Mouse (Mus musculus): ENCODE measurements around the gene Zfp352. TPM values are rescaled to one million over a fixed set of nuclear protein-coding genes. Genes with fewer than 3 reads are reported as not detected.
"Not testable (repeated sequence)": the region's sequence is repeated elsewhere in the genome, so short reads cannot be mapped to it uniquely, and the experiment has no call there.

Zfp352 gene
- polyA plus RNA-seq (2012; rRNA removed): not detected in 2 replicates

DNA sequence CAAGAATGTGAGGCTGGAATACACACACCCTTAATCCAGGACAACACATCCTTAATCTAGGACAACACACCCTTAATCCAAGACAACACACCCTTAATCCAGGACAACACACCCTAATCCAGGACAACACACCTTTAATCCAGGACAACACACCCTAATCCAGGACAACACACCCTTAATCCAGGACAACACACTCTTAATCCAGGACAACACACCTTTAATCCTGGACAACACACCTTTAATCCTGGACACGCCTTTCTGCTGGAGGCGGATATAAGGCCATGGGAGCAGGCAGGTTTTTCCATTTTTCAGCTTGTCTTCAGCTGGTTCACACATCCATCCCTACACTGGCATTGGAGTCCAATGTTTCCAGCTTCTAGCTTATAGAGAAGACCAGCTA is at the start of gene Zfp352:
TSS of gene Zfp352 (plus strand) at position 301 of the 400 bp plus-strand sequence.
- Histone ChIP-seq H3K36me3 (ENCODE audit: control insufficient read depth, insufficient read depth, low read length) (no peaks in the 10 kb centered on the region), H3K4me3 (ENCODE audit: low read depth, low read length) (no peak within 1 kb of the TSS), H3K27me3 (ENCODE audit: control insufficient read depth, insufficient read depth, low read length) (no peaks in the 10 kb centered on the region), H3K4me1 (ENCODE audit: control insufficient read depth, insufficient read depth, insufficient read length, low read length) (no peaks in the 10 kb centered on the region), H3K27ac (ENCODE audit: insufficient read depth, low read depth, low read length) (no peak within 1 kb of the TSS)
- 88% methylated on average over 2 of the region's 2 CpGs for WGBS
- TF ChIP-seq CTCF (IDR thresholded peaks at IDR 0.05; ENCODE audit: extremely low read depth, insufficient read length, insufficient replicate concordance, low read depth, low read length) (no peak), POLR2A (IDR thresholded peaks at IDR 0.05; ENCODE audit: low read depth, low read length) (no peak)

DNA sequence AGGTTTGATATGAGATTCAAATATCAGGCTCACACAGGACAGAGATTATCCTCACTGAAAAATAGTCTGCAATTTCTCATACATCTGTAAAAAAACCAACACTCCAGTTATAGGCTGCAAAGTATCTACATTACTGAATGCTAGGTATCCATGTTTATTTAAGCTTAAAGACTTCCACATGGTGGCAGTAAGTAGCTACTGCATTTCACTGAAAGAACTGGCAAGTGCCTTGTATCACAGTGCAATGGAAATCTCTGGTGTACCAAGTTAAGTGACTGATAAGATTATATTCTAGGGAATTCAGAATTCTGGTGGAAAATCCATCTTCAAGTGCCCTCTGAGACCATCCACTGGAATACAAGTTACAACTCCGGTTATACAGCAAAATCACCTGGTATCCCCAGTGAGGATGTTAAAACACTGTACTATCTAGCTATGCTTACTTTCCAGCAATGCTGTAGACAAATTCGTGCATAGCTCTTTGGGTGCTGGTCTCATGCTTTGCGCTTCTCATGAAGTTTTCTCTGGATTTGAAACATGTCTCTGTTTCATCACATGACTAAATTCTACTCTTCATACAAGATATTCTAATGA is 47.6 kb upstream of the Zfp352 start:
- no peaks in the 10 kb centered on the region for H3K4me1 ChIP-seq (ENCODE audit: control insufficient read depth, insufficient read depth, insufficient read length, low read length)
- 77% methylated on average over 3 of the region's 3 CpGs for WGBS
- H3K27me3 ChIP-seq (ENCODE audit: control insufficient read depth, insufficient read depth, low read length): no peaks in the 10 kb centered on the region
- no peak overlapping the region for H3K27ac ChIP-seq (ENCODE audit: insufficient read depth, low read depth, low read length)
- no peaks in the 10 kb centered on the region for H3K36me3 ChIP-seq (ENCODE audit: control insufficient read depth, insufficient read depth, low read length)
- no peak for TF ChIP-seq POLR2A (IDR thresholded peaks at IDR 0.05; ENCODE audit: low read depth, low read length)
- TF ChIP-seq CTCF (IDR thresholded peaks at IDR 0.05; ENCODE audit: extremely low read depth, insufficient read length, insufficient replicate concordance, low read depth, low read length): no peak
- no peak overlapping the region for H3K4me3 ChIP-seq (ENCODE audit: low read depth, low read length)

DNA sequence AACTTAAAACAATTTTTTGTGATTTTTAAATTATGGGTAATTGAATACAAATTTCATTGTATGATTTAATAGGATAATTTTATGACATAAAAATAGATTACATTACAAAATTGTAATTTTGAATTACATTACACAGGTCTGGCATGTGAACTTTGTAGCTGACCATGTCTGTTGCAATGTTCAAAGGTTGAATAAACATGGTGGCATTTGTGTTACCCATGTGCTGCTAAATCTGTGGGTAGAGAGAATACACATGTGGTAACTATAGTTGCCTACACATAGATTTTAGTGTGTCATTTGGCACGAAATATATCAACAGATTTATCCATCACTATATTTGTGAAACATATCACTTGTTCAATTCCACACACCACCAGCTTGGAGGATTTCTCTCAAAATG is 44.6 kb upstream of the Zfp352 start:
- no peak overlapping the region for H3K27ac ChIP-seq (ENCODE audit: insufficient read depth, low read depth, low read length)
- 56% methylated on average over 1 of the region's 1 CpGs for WGBS
- TF ChIP-seq POLR2A (IDR thresholded peaks at IDR 0.05; ENCODE audit: low read depth, low read length) (no peak), CTCF (IDR thresholded peaks at IDR 0.05; ENCODE audit: extremely low read depth, insufficient read length, insufficient replicate concordance, low read depth, low read length) (no peak)
- no peaks in the 10 kb centered on the region for H3K36me3 ChIP-seq (ENCODE audit: control insufficient read depth, insufficient read depth, low read length)
- H3K27me3 ChIP-seq (ENCODE audit: control insufficient read depth, insufficient read depth, low read length): no peaks in the 10 kb centered on the region
- no peaks in the 10 kb centered on the region for H3K4me1 ChIP-seq (ENCODE audit: control insufficient read depth, insufficient read depth, insufficient read length, low read length)
- no peak overlapping the region for H3K4me3 ChIP-seq (ENCODE audit: low read depth, low read length)

DNA sequence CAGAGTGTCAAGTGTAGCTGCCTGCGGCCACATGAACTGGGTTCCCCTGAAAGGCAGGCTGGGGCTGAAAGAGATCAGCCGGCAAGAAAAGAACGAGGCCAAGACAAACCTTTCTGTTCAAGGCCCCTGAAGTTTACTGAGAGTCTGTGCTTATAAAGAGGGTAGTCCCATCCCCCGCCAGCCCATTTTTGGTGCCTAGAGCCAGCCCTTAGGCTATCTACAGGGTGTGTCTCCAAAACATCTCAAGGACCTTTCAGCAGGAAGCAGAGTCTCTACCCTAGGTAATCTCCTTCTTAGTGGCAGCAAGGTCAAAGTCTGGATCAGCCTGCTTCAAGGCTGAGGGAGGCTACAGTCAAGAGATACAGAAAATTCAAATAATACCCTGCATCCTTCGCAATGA is 15.2 kb upstream of the Zfp352 start:
- Histone ChIP-seq H3K27me3 (ENCODE audit: control insufficient read depth, insufficient read depth, low read length) (no peaks in the 10 kb centered on the region), H3K36me3 (ENCODE audit: control insufficient read depth, insufficient read depth, low read length) (no peaks in the 10 kb centered on the region), H3K4me3 (ENCODE audit: low read depth, low read length) (no peak overlapping the region), H3K27ac (ENCODE audit: insufficient read depth, low read depth, low read length) (no peak overlapping the region), H3K4me1 (ENCODE audit: control insufficient read depth, insufficient read depth, insufficient read length, low read length) (no peaks in the 10 kb centered on the region)
- WGBS: 88% methylated on average over 5 of the region's 5 CpGs
- no peak for TF ChIP-seq CTCF (IDR thresholded peaks at IDR 0.05; ENCODE audit: extremely low read depth, insufficient read length, insufficient replicate concordance, low read depth, low read length)

DNA sequence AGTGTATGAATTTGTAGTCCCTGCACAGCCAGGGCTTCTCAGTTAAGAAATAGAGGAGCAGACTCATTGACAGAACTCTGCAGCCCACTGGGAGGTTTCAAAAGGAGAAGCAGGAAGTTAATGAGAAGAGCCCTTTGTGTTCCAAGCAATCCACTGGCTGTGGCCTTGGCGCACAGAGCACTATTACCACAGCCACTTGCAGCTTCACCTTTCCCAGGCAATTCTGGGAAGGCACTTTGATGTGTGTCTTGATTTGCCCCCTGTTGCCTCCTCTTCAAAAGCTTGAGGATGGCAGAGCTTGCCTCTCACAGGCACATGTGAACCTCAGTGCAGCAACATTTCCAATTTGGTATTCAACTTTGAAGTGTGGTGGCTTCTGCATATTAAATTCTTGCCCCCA is 7.1 kb upstream of the Zfp352 start:
- no peaks in the 10 kb centered on the region for H3K4me1 ChIP-seq (ENCODE audit: control insufficient read depth, insufficient read depth, insufficient read length, low read length)
- H3K36me3 ChIP-seq (ENCODE audit: control insufficient read depth, insufficient read depth, low read length): no peaks in the 10 kb centered on the region
- TF ChIP-seq CTCF (IDR thresholded peaks at IDR 0.05; ENCODE audit: extremely low read depth, insufficient read length, insufficient replicate concordance, low read depth, low read length) (no peak), POLR2A (IDR thresholded peaks at IDR 0.05; ENCODE audit: low read depth, low read length) (no peak)
- no peak overlapping the region for H3K27ac ChIP-seq (ENCODE audit: insufficient read depth, low read depth, low read length)
- H3K27me3 ChIP-seq (ENCODE audit: control insufficient read depth, insufficient read depth, low read length): no peaks in the 10 kb centered on the region
- 55% methylated on average over 1 of the region's 1 CpGs for WGBS
- no peak overlapping the region for H3K4me3 ChIP-seq (ENCODE audit: low read depth, low read length)

DNA sequence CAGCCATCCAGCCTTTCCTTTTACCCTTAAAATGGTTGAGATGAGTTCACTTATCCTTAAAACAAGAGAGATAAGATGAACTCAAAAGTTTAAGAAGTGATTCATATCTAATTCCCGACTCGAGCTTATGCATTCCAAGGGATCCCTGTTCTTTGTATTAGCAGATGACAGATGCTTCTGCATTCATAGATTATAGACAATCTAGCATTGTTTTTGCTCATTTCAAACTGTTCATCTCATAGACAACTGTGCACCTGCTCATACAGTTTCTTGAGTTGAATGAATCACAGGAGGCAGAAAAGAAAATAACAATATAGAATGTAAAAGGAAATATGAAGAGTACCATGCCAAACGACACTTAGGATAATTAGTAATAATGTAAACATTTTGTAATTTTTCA is 6.5 kb upstream of the Zfp352 start:
- H3K36me3 ChIP-seq (ENCODE audit: control insufficient read depth, insufficient read depth, low read length): no peaks in the 10 kb centered on the region

DNA sequence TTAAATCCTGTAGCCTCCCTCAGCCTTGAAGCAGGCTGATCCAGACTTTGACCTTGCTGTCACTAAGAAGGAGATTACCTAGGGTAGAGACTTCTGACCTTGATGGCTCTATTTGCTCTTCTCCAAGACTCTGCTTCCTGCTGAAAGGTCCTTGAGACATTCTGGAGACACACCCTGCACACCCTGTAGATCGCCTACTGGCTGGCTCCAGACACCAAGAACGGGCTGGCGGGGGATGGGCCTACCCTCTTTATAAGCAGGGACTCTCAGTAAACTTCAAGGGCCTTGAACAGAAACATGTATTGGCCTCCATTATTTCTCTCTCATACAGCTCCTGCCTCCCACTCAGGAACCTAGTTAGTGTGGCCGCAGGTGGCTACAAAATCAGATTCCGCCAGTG is 17.0 kb downstream of the Zfp352 start:
- WGBS: 90% methylated on average over 5 of the region's 5 CpGs
- not testable (repeated sequence) for H3K27me3 ChIP-seq (ENCODE audit: control insufficient read depth, insufficient read depth, low read length); H3K4me1 ChIP-seq (ENCODE audit: control insufficient read depth, insufficient read depth, insufficient read length, low read length); H3K27ac ChIP-seq (ENCODE audit: insufficient read depth, low read depth, low read length); H3K4me3 ChIP-seq (ENCODE audit: low read depth, low read length); H3K36me3 ChIP-seq (ENCODE audit: control insufficient read depth, insufficient read depth, low read length)

More for the DNA sequence above, 6.5 kb upstream of the Zfp352 start:
- no peaks in the 10 kb centered on the region for H3K27me3 ChIP-seq (ENCODE audit: control insufficient read depth, insufficient read depth, low read length)
- no peak overlapping the region for H3K27ac ChIP-seq (ENCODE audit: insufficient read depth, low read depth, low read length)
- 66% methylated on average over 3 of the region's 3 CpGs for WGBS
- no peak overlapping the region for H3K4me3 ChIP-seq (ENCODE audit: low read depth, low read length)
- H3K4me1 ChIP-seq (ENCODE audit: control insufficient read depth, insufficient read depth, insufficient read length, low read length): no peaks in the 10 kb centered on the region
- no peak for TF ChIP-seq CTCF (IDR thresholded peaks at IDR 0.05; ENCODE audit: extremely low read depth, insufficient read length, insufficient replicate concordance, low read depth, low read length)
- no peak for TF ChIP-seq POLR2A (IDR thresholded peaks at IDR 0.05; ENCODE audit: low read depth, low read length)

DNA sequence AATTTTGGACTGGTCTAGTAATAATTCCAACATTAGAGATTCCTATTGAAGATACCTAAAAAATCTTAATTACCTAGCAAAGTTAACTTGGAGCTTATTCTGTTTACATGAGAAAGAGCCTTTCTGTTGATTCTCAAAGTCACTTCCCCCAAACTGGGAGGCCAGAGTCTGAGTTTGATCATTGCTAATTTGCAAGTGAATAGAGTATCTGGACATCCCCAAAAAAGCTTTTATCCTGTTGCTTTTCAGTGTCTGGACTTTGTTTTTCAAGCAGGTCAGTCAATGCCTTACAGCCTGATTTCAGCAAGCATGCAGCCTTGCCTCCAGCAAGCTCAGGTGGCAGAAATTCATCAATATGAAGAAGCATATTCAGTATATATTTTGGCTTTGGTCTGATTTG is 51.2 kb downstream of the Zfp352 start:
- Histone ChIP-seq H3K4me3 (ENCODE audit: low read depth, low read length) (no peak overlapping the region), H3K27me3 (ENCODE audit: control insufficient read depth, insufficient read depth, low read length) (no peaks in the 10 kb centered on the region), H3K27ac (ENCODE audit: insufficient read depth, low read depth, low read length) (no peak overlapping the region), H3K36me3 (ENCODE audit: control insufficient read depth, insufficient read depth, low read length) (no peaks in the 10 kb centered on the region), H3K4me1 (ENCODE audit: control insufficient read depth, insufficient read depth, insufficient read length, low read length) (no peaks in the 10 kb centered on the region)
- TF ChIP-seq CTCF (IDR thresholded peaks at IDR 0.05; ENCODE audit: extremely low read depth, insufficient read length, insufficient replicate concordance, low read depth, low read length): no peak

Data from small intestine, adult 2 months (tissue).